Mouse (Mus musculus) bone marrow, adult 2 months (tissue): ENCODE measurements around the gene Josd1.

Experiments
- CTCF ChIP-seq: fragments of 200-500 bp; IDR thresholded peaks from 2 replicates; pipeline ENCODE4 v1.5.1; 2011; ENCODE audit warnings: low read length, control low read depth; ENCODE audit not compliant: control insufficient read depth, insufficient read depth
- POLR2A ChIP-seq: fragments of 200-500 bp; IDR thresholded peaks from 2 replicates; pipeline ENCODE4 v1.6.1; 2011; ENCODE audit warnings: low read depth, mild to moderate bottlenecking, control low read depth, low read length, borderline replicate concordance; ENCODE audit not compliant: control insufficient read depth

DNA sequence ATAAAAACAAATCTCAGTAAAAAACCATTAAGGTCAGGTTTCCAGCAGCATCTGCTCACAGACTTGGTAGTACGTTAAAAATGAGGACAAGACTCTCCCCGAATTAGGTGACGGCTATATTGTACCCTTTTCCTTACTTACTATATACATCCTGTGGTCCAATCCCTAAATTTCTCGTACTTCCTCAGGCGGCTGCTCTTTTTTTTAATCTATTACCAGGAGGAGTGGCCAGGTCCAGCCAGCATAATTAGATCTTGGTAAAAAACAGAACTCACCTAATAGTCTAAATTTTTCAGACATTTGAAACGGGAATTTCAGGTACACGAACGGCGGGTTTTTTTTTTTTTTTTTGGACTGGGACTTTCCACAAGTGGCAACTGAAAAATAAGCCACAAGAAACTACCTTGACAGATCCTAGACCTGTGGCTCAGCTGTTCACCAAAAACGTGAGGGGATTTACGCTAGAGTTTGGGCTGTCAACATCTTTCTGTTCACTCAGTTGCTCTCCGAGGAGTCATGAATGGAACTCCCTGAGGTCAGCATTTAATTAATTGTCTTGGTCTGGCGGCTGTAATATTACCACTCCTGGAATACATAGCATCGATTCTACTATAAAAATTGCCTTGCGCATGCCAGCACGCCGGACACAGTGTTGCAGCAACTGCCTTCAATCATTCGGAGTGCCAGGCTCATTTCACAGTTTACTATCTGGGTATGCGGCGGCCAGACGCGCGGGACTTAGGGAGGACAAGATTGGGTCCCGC lies 2.1 kb upstream of the Josd1 start:
- TF ChIP-seq POLR2A (peak; percentile 70), CTCF (no peak)
